Mouse (Mus musculus): ENCODE results near the gene Piezo1.

DNA sequence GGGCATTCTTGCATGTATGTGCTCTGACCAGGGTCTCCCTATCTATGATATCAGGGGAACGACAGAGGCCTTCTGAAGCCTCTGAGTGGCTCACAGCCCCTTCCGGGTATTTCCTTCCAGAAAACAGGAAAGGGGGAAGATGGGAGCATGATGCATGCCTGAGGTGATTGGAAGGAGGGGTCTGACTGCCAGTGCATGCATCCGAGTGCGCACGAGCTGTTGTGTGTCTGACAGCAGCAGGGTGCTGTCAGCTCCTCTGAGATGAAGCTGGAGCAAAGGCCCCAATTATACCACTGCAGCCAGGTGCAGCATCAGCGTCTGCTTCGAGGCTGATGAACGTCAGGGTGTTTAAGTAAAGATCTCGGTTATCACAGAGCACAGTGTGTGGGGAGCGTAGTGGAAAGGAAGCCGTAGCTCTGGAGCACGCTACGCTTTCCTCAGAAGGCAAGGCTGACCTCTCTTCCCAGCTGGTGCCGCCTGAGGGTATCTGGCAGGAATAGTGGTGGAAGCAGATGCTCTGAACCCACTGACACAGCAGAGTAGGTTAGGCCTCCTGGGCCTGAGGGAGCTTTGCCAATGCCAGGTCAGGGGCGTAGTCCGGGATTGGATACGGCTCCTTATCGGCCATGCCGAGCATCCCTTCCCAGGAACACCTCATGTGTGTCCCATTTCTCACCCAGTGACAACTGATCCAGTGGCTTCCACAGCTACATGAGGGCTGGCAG lies 42.8 kb upstream of the Piezo1 start:
- TF ChIP-seq POLR2AphosphoS2 (IDR thresholded peaks at IDR 0.05; ENCODE audit: low read depth, low read length) (no peak), SIN3A (IDR thresholded peaks at IDR 0.05; ENCODE audit: low read length) (no peak), EP300 (IDR thresholded peaks at IDR 0.05; ENCODE audit: low read length) (no peak), ZMIZ1 (IDR thresholded peaks at IDR 0.05; ENCODE audit: low read depth, low read length) (no peak), CTCF (conservative IDR thresholded peaks at IDR 0.05 in 1 of 2, IDR thresholded peaks at IDR 0.05 in 1 of 2; ENCODE audit: low read depth in 2 of 2, low read length in 2 of 2) (no peak), POLR2A (IDR thresholded peaks at IDR 0.05; ENCODE audit: low read depth, low read length) (no peak), GABPA (IDR thresholded peaks at IDR 0.05; ENCODE audit: insufficient replicate concordance, low read depth, low read length) (no peak), USF1 (IDR thresholded peaks at IDR 0.05; ENCODE audit: low read depth, low read length) (no peak), MAFK (IDR thresholded peaks at IDR 0.05; ENCODE audit: insufficient replicate concordance, low read length) (no peak)
